Mouse (Mus musculus): Measurements from ENCODE around the gene Atl3.

DNA sequence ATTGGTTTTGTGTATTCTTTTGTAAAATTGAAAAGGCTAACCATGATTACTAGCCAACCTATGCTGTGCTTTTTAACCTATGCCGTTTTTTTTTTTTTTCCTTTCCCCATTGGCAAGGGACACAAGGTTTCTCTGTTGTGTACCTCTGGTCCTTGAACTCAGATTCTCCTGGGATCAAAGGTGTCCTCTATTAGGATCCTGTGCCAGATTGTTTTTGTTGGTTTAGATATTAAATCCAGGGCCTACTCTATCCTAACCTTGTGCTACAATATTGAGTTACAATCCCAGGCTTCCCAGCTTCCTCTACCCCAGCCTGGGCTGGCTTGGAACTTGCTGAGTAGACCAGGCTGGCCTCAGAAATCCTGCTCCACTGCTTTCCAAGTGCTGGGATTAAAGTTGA is 6.9 kb downstream of the Atl3 start:
- TF ChIP-seq TAL1 (IDR thresholded peaks at IDR 0.05; ENCODE audit: low read length) (no peak), GATA1 (IDR thresholded peaks at IDR 0.05; ENCODE audit: low read length) (no peak)

All from erythroblast, embryonic 14.5 days (primary cell).